Mouse (Mus musculus) E14TG2a.4 (cell line): Measurements from ENCODE around the gene Rpl36-ps4.
A peak's percentile ranks its signal among the peaks of the same experiment; 100 is the strongest.
"Not testable (repeated sequence)": the region's sequence is repeated elsewhere in the genome, so short reads cannot be mapped to it uniquely, and the experiment has no call there.

ENCODE experiments used
- H3K27me3 ChIP-seq: 2 replicates; pipeline ENCODE4 v1.6.1; 2014; ENCODE audit warnings: low read length, control low read depth; ENCODE audit not compliant: insufficient read depth
- H3K36me3 ChIP-seq: 2 replicates; pipeline ENCODE4 v1.6.1; 2014; ENCODE audit warnings: low read length, control low read depth; ENCODE audit not compliant: insufficient read depth
- H3K4me1 ChIP-seq: replicated peaks from 2 replicates; pipeline ENCODE4 v1.6.1; 2014; ENCODE audit warnings: low read depth, low read length, control low read depth
- H3K4me3 ChIP-seq: replicated peaks from 2 replicates; pipeline ENCODE4 v1.5.1; 2014; ENCODE audit warnings: mild to moderate bottlenecking, low read length
- H3K9me3 ChIP-seq: 2 replicates; pipeline ENCODE4 v1.6.1; 2014; ENCODE audit warnings: low read length, control low read depth
- CTCF ChIP-seq: conservative IDR thresholded peaks from 2 replicates; pipeline ENCODE4 v1.5.1; 2014; ENCODE audit warnings: low read length
- NANOG ChIP-seq: IDR thresholded peaks from 2 replicates; pipeline ENCODE4 v1.6.1; 2014; ENCODE audit warnings: borderline replicate concordance, low read length, mixed read lengths
- POU5F1 ChIP-seq: IDR thresholded peaks from 2 replicates; pipeline ENCODE4 v1.6.1; 2014; ENCODE audit warnings: low read length, borderline replicate concordance

Gene Rpl36-ps4

DNA sequence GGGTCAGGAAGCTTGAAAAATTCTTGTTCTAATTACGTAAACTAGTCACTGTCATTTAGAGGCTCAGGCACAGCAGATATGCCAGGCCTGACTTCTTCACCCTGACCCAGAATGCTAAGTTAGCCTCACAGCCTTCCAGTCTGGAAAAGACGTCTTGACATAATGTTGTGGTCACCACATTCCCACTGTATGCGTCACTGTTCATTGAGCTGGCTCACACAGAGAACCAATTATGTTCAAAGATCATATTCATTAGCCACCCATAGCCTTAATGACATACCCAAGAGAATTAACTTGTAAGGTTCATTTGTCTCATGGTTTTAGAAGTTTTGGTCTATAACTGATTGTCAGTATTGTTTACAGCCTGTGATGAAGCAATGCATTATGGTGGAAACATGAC lies 5.4 kb upstream of the Rpl36-ps4 start:
- Histone ChIP-seq H3K4me1 (no peaks in the 10 kb centered on the region), H3K36me3 (no peaks in the 10 kb centered on the region), H3K4me3 (no peak overlapping the region), H3K9me3 (no peaks in the 10 kb centered on the region), H3K27me3 (peaks cover 1% of the 10 kb centered on the region; the same call in 1 of the 2 replicates)
- no peak for TF ChIP-seq CTCF
- TF ChIP-seq POU5F1, result no peak
- TF ChIP-seq NANOG, result no peak

DNA sequence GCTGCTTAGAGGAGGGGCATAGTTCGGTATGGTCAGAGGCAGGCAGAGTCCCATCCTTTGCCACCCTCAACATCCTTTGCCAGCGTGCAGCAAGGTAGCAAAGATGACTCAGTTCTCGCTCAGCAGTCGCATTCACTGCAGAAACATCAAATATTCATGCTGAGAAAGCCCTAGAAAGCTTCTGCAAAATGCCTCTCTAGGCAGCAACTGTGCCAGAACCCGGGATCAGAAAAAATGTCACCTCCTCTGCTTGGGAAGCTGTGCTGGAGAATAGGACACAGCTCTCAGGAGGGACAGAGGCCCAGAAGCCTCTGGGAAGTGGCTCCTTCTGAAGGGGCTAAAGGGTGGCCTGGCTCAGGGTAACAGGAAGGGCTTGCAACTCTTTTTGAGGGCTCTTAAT lies 2.7 kb upstream of the Rpl36-ps4 start:
- H3K36me3 ChIP-seq, result no peaks in the 10 kb centered on the region
- TF ChIP-seq POU5F1 (no peak), CTCF (no peak), NANOG (no peak)
- peaks cover 5% of the 10 kb centered on the region for H3K4me1 ChIP-seq
- no peak overlapping the region for H3K4me3 ChIP-seq
- peaks cover 2% of the 10 kb centered on the region; the same call in 1 of the 2 replicates for H3K27me3 ChIP-seq
- no peaks in the 10 kb centered on the region for H3K9me3 ChIP-seq

DNA sequence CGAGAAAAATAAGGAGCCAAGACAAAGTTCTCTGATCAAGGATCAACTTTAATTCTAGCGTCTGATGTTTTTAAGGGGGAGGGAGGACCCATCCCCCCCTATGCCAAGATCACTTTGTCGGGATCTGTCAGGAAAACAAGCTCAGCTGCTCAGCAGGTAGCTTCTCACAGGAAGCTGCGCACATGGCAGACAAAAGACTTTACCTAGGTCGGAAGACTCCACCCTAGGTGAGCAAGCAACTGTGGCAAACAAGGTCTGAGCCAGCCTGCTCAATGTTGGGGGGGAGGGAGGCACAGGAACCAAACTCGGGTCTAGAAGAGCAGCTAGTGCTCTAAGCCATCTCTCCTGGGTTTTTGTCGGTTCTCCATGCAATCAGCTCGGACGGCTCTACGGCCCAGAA lies 13.5 kb downstream of the Rpl36-ps4 start:
- H3K27me3 ChIP-seq, result no peaks in the 10 kb centered on the region
- peaks cover 13% of the 10 kb centered on the region for H3K9me3 ChIP-seq

DNA sequence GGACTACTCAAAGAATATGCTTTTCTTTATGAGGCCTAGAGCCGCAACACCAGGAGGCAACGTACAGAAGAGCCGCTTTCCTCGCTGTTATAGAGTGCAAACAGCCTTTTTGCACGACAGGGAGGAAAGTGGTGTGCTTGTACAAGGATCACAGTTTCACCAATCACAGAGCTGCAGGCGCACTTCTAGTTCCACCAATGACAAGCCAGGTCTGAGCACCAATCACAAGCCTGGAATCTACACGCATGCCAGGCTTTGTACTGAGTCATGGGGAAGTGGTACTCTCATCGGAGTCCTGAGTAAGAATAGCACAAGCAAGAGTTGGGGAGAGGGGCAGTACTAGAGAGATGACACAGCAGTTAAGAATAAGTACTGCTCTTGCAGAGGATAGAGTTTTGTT lies 14.0 kb downstream of the Rpl36-ps4 start:
- no peaks in the 10 kb centered on the region for H3K36me3 ChIP-seq
- peaks cover 13% of the 10 kb centered on the region for H3K9me3 ChIP-seq
- H3K27me3 ChIP-seq, result no peaks in the 10 kb centered on the region
- no peak overlapping the region; the same call in 1 of the 2 replicates for H3K4me3 ChIP-seq
- TF ChIP-seq POU5F1, result no peak
- TF ChIP-seq CTCF, result no peak
- no peak for TF ChIP-seq NANOG
- H3K4me1 ChIP-seq, result peaks cover 35% of the 10 kb centered on the region

More for the DNA sequence above, 13.5 kb downstream of the Rpl36-ps4 start:
- TF ChIP-seq POU5F1, result no peak
- TF ChIP-seq NANOG, result no peak
- TF ChIP-seq CTCF, result no peak
- Histone ChIP-seq H3K4me3 (no peak overlapping the region; the same call in 1 of the 2 replicates), H3K4me1 (peaks cover 35% of the 10 kb centered on the region), H3K36me3 (no peaks in the 10 kb centered on the region)

DNA sequence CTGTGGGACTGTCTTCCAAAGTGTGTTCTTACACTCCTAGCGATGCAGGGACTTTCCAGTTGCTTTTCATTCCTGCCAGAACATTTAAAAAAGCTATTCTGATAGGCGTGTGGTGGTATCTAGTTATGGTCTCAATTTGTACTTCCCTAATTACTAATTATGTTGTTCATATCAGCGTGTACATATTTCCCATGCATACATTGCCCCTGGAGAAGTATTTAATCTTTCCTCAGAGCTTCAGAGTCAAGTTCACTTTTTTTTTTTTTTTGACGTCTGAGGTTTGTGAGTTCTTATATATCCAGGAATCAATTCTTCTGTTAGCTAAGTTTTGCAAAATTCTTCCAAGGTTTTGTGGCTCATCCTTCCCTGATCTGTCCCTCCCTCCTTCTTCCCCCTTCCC lies 15.4 kb downstream of the Rpl36-ps4 start:
- no peak for TF ChIP-seq CTCF
- TF ChIP-seq POU5F1, result no peak
- TF ChIP-seq NANOG, result no peak
- Histone ChIP-seq H3K4me1 (peaks cover 35% of the 10 kb centered on the region), H3K27me3 (no peaks in the 10 kb centered on the region), H3K9me3 (peaks cover 13% of the 10 kb centered on the region), H3K4me3 (no peak overlapping the region), H3K36me3 (no peaks in the 10 kb centered on the region)

DNA sequence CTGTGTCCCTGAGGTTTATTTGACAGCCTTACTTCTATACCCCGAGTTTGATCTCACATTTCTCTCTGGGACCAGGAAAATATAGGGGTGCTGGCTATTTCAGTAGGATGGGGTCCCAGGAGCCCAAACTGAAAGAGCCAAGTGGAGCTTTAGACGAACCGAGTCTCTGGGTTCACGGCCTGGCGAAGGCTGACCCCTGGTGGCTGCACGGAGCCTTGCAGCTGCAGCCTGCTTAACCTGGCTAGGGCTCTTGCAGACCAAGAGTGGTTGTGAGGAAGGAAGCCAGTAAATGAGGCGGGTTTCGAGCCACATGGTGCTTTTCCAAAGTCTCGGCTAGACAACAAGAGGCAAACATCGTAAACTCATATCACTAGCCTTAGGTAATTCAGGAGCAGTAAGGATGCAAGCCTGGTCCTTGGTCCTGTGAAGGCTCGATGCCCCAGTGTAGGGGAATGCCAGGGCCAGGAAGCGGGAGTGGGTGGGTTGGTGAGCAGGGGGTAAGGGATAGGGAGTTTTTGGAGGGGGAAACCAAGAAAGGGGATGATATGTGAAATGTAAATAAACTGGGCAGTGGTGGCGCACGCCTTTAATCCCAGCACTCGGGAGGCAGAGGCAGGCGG lies 28.3 kb downstream of the Rpl36-ps4 start:
- H3K36me3 ChIP-seq, result no peaks in the 10 kb centered on the region
- no peaks in the 10 kb centered on the region; the same call in 1 of the 2 replicates for H3K4me1 ChIP-seq
- TF ChIP-seq CTCF (peak; percentile 97), NANOG (no peak), POU5F1 (no peak)
- no peaks in the 10 kb centered on the region for H3K27me3 ChIP-seq
- H3K9me3 ChIP-seq, result peaks cover 24% of the 10 kb centered on the region
- H3K4me3 ChIP-seq, result no peak overlapping the region

DNA sequence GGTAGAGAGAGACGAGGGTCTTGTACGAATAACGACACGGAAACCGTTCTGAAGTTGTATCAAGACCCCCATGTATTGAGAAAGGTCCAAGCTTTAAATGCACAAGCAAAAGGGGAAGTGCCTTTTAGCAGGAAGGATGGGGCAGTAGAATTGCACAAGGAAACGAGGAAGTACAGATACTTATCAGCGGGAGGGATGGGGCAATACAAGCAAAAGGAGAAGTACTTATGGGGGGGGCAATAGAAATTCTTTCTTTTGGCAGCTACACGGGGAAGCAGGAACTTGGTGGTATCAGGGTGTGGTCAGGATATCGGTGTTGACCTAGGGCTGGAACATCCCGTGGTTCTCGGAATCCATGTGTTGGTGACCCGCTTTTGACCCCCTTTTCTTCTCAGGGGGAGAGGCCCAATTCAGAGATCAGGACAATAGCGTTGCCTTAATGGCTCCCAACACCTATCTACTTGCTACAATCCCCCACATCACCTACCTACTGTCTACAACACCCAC lies 33.9 kb downstream of the Rpl36-ps4 start:
- H3K36me3 ChIP-seq, H3K27me3 ChIP-seq, H3K4me1 ChIP-seq, H3K9me3 ChIP-seq, H3K4me3 ChIP-seq: not testable (repeated sequence)

DNA sequence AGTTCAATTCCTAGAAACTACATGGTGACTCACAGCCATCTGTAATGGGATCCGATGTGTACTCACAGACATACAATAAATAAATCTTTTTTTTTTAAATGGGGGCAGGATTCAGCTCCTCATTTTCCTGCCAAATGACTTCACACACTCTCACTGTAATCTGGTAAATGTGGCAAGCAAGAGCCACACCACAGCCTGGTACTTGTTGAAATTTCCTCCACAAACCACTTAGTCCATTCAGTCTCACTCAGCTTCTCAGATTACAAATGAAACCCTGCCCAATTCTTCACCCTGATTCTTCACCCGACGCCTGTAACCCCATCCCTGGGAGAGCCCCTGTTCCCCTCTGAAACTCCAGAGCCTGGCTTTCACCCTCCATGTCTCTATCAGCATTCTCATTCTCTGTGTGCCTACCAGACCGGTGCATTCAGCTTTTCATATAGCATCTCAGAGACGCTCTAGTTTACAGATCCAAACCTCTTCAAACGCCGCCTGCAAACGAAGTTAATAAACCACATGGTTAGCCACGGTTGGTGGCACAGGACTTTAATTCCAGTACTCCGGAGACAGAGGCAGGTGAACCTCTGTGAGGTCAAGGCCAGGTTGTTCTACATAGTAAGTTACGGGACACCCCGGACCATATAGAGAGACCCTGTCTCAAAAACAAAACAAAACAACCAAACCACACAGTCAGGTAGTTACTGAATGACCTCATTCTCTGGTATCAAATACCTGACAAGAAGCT lies 36.5 kb downstream of the Rpl36-ps4 start:
- H3K36me3 ChIP-seq, result no peaks in the 10 kb centered on the region
- peaks cover 20% of the 10 kb centered on the region for H3K9me3 ChIP-seq
- TF ChIP-seq POU5F1 (no peak), NANOG (no peak), CTCF (no peak)
- H3K4me1 ChIP-seq, result peaks cover 4% of the 10 kb centered on the region; the same call in 1 of the 2 replicates
- H3K27me3 ChIP-seq, result no peaks in the 10 kb centered on the region
- H3K4me3 ChIP-seq, result no peak overlapping the region

DNA sequence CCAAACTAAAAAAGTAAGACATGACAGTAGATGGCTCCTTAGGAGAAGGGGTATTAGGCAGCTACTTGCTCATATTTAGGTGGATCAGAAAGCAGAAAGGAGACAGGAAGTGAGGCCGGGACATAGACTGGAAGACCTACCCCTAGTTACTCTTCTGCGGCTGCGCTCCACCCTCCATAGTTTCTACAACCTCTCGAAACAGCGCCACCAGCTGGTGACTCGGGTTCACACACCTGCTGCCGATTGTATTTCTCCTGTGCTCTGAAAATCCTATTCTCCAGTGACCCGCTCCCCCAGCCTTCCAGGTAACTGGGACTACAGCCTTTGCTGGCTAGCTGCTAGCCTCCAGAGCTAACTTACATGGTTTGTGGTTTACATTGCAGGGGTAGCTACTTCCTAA lies 37.5 kb downstream of the Rpl36-ps4 start:
- H3K27me3 ChIP-seq, result no peaks in the 10 kb centered on the region
- peaks cover 6% of the 10 kb centered on the region; the same call in 1 of the 2 replicates for H3K4me1 ChIP-seq
- H3K36me3 ChIP-seq, result no peaks in the 10 kb centered on the region
- peaks cover 30% of the 10 kb centered on the region for H3K9me3 ChIP-seq
- H3K4me3 ChIP-seq, result no peak overlapping the region
- TF ChIP-seq CTCF (peak; percentile 46), POU5F1 (no peak)

DNA sequence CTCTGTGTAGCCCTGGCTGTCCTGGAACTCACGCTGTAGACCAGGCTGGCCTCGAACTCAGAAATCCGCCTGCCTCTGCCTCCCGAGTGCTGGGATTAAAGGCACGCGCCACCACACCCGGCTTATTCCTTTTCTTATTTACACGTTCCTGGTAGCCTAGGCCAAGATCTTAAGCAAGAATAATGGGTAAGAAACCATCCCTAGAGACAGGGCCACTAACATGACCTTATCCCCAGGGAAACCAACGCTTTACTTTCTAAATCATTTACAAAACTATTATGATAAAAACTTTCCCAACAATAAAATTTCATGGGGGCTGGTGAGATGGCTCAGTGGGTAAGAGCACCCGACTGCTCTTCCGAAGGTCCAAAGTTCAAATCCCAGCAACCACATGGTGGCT lies 38.6 kb downstream of the Rpl36-ps4 start:
- H3K4me1 ChIP-seq, H3K27me3 ChIP-seq, H3K4me3 ChIP-seq, H3K36me3 ChIP-seq: not testable (repeated sequence)
- peaks cover 41% of the 10 kb centered on the region for H3K9me3 ChIP-seq

DNA sequence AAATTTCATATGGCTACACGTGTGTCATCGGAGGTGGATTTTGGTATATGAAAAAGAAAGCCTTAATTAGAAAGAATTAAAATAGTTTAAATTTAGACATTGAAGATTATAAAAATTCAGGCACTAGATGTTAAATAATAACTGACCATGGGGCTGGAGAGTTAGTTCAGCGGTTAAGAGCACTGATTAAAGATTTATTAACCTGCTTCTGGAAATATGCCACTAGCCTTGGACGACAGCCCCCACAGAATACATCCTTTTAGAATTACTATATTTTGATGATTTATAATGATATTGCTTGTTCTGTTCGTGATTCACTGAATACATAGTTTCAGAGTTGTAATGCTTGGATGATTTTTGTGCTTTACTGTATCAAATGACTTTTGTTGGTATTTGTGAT lies 39.2 kb downstream of the Rpl36-ps4 start:
- H3K9me3 ChIP-seq, result peaks cover 46% of the 10 kb centered on the region
- not testable (repeated sequence) for H3K27me3 ChIP-seq, H3K4me3 ChIP-seq, H3K36me3 ChIP-seq, H3K4me1 ChIP-seq
